Mouse (Mus musculus): ENCODE data around the gene Rhobtb1. TPM values are rescaled to one million over a fixed set of nuclear protein-coding genes. Genes with fewer than 3 reads are reported as not detected.

Rhobtb1 gene
- total and polyA plus RNA-seq, 2 experiments from 2014 or later: 9.1 to 13.3 TPM

DNA sequence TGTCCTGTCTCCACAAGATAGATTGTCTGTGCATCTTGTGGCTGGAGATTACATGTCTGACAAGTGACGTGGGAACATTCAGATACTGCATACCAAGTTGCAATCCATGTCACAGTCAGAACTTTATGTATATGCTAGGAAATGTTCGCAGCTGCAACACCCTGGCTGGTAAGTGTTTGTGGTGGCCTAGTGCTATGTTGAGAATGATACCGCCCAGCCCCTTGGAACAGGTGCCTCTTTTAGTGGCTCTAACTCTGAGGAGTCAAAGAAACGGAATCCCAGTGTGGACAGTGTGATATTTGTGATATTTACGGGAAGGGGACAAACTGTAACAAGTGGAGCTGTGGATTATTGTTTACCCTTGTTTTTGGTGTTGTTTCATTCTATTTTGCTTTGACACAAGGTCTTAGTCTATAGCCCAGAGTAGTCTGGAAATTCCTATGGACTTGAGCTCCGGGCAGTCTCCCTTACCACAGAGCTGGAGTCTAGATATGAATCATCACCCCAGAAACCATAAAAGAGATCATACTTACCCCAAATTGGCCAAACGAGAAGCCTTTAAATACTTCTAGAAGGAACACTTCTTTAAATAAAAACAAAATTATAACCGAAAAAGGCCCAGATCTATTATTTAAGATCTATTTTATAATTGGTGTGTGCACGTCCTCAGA lies 36.7 kb downstream of the Rhobtb1 start:
- 89% methylated on average over 9 of the region's 9 CpGs for WGBS
- DNase-seq (ENCODE audit: low spot score): no peak
- no peak for ATAC-seq

DNA sequence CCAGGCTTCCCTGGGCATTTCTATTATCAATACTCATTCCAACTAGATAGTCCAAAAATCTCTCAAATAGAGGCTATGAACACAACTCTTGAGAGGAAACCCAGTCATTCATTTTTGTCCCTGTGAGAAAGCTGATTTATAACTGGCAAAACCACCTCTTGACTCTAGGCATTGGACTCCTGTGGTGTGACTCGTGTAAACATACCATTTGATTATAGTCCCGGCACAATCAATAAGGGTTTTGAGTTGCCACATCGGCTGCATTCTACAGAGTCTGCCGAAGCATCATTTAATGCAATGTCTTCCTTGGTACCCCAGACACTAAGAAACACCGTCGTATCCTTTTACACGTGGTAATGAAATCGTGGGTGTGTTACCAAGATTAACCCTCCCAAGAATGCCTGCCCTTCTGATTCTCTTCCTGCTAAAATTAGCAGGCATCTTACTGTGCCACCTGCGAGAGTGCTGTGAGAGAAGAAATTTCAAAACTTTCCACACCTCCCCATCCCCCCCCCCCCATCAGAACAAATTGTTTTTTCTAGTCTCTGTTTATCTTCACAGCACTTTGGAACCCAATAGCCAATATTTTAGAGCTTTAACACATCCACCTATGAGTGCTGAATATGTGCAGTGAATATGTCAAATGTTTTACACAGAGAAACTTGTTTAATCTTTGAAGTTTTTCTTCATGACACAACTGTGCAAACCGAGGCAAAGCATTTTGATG lies 39.4 kb downstream of the Rhobtb1 start:
- no peak for DNase-seq (ENCODE audit: low spot score)
- no peaks in the 10 kb centered on the region for H3K9me3 ChIP-seq (ENCODE audit: low read length)
- H3K36me3 ChIP-seq (ENCODE audit: insufficient read depth, low read length): no peaks in the 10 kb centered on the region
- WGBS: 78% methylated on average over 10 of the region's 10 CpGs
- no peak for ATAC-seq
- H3K27ac ChIP-seq: no peak overlapping the region
- H3K9ac ChIP-seq (replicated peaks; ENCODE audit: low read length): no peak overlapping the region
- no peaks in the 10 kb centered on the region for H3K4me1 ChIP-seq (ENCODE audit: insufficient read depth, low read length)
- TF ChIP-seq CTCF (IDR thresholded peaks at IDR 0.05; ENCODE audit: low read depth): no peak
- H3K4me3 ChIP-seq (ENCODE audit: low read length): no peak overlapping the region
- no peak overlapping the region for H3K4me2 ChIP-seq (ENCODE audit: low read depth, low read length)
- H3K27me3 ChIP-seq (ENCODE audit: insufficient read depth, low read length): no peaks in the 10 kb centered on the region

More for the DNA sequence above, 36.7 kb downstream of the Rhobtb1 start:
- Histone ChIP-seq H3K27ac (no peak overlapping the region), H3K4me1 (ENCODE audit: insufficient read depth, low read length) (no peaks in the 10 kb centered on the region), H3K9ac (replicated peaks; ENCODE audit: low read length) (no peak overlapping the region), H3K36me3 (ENCODE audit: insufficient read depth, low read length) (no peaks in the 10 kb centered on the region), H3K27me3 (ENCODE audit: insufficient read depth, low read length) (no peaks in the 10 kb centered on the region), H3K4me3 (ENCODE audit: low read length) (no peak overlapping the region), H3K9me3 (ENCODE audit: low read length) (no peaks in the 10 kb centered on the region), H3K4me2 (ENCODE audit: low read depth, low read length) (no peak overlapping the region)
- no peak for TF ChIP-seq CTCF (IDR thresholded peaks at IDR 0.05; ENCODE audit: low read depth)

GRCm38 (mm10) chr10:69192266-69192665 lies 41.0 kb downstream of the Rhobtb1 start:
- ATAC-seq: no peak
- DNase-seq (ENCODE audit: low spot score): no peak

DNA sequence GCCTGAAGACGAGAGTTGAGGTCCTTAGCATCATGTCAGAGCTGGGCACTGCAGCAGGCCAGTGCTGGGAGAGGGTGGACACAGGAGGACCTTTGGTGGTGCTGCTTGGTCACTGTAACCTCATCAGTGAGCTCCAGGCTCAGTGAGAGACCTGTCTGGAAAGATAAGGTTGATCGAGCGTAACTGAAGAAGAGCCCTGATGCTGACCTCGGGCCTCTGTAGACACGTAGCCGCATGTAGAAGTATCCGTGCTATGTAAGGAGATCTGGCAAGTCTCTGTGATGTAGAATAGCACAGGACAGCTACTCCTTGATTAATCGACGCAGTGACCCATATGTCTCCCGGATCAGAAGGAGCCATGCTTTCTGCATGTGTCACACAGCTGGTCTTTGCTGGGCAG lies 42.5 kb downstream of the Rhobtb1 start:
- H3K27me3 ChIP-seq (ENCODE audit: insufficient read depth, low read length): no peaks in the 10 kb centered on the region
- ATAC-seq: no peak
- 94% methylated on average over 10 of the region's 10 CpGs for WGBS
- H3K4me3 ChIP-seq (ENCODE audit: low read length): no peak overlapping the region
- no peak overlapping the region for H3K4me2 ChIP-seq (ENCODE audit: low read depth, low read length)
- no peak for DNase-seq (ENCODE audit: low spot score)
- H3K9ac ChIP-seq (replicated peaks; ENCODE audit: low read length): no peak overlapping the region
- no peaks in the 10 kb centered on the region for H3K9me3 ChIP-seq (ENCODE audit: low read length)
- H3K4me1 ChIP-seq (ENCODE audit: insufficient read depth, low read length): no peaks in the 10 kb centered on the region
- H3K27ac ChIP-seq: no peak overlapping the region
- TF ChIP-seq CTCF (IDR thresholded peaks at IDR 0.05; ENCODE audit: low read depth): no peak
- no peaks in the 10 kb centered on the region for H3K36me3 ChIP-seq (ENCODE audit: insufficient read depth, low read length)

More at GRCm38 (mm10) chr10:69192266-69192665, 41.0 kb downstream of the Rhobtb1 start:
- H3K27me3 ChIP-seq (ENCODE audit: insufficient read depth, low read length): no peaks in the 10 kb centered on the region
- no peak overlapping the region for H3K4me2 ChIP-seq (ENCODE audit: low read depth, low read length)
- TF ChIP-seq CTCF (IDR thresholded peaks at IDR 0.05; ENCODE audit: low read depth): no peak
- H3K36me3 ChIP-seq (ENCODE audit: insufficient read depth, low read length): no peaks in the 10 kb centered on the region
- no peak overlapping the region for H3K4me3 ChIP-seq (ENCODE audit: low read length)
- no peaks in the 10 kb centered on the region for H3K9me3 ChIP-seq (ENCODE audit: low read length)
- H3K4me1 ChIP-seq (ENCODE audit: insufficient read depth, low read length): no peaks in the 10 kb centered on the region
- 59% methylated on average over 5 of the region's 5 CpGs for WGBS
- no peak overlapping the region for H3K27ac ChIP-seq
- no peak overlapping the region for H3K9ac ChIP-seq (replicated peaks; ENCODE audit: low read length)

- Histone ChIP-seq H3K4me3 (ENCODE audit: low read length) (no peak overlapping the region), H3K36me3 (ENCODE audit: insufficient read depth, low read length) (no peaks in the 10 kb centered on the region), H3K9me3 (ENCODE audit: low read length) (no peaks in the 10 kb centered on the region), H3K27me3 (ENCODE audit: insufficient read depth, low read length) (no peaks in the 10 kb centered on the region), H3K4me1 (ENCODE audit: insufficient read depth, low read length) (no peaks in the 10 kb centered on the region), H3K9ac (replicated peaks; ENCODE audit: low read length) (no peak overlapping the region), H3K27ac (no peak overlapping the region), H3K4me2 (ENCODE audit: low read depth, low read length) (no peak overlapping the region)
- no peak for ATAC-seq
- TF ChIP-seq CTCF (IDR thresholded peaks at IDR 0.05; ENCODE audit: low read depth): no peak
- no peak for DNase-seq (ENCODE audit: low spot score)
- 28% methylated on average over 8 of the region's 8 CpGs for WGBS
Measured at GRCm38 (mm10) chr10:69204677-69205400, 53.6 kb downstream of the Rhobtb1 start.

- Histone ChIP-seq H3K27me3 (ENCODE audit: insufficient read depth, low read length) (no peaks in the 10 kb centered on the region), H3K36me3 (ENCODE audit: insufficient read depth, low read length) (no peaks in the 10 kb centered on the region), H3K9me3 (ENCODE audit: low read length) (no peaks in the 10 kb centered on the region), H3K4me1 (ENCODE audit: insufficient read depth, low read length) (no peaks in the 10 kb centered on the region), H3K4me2 (ENCODE audit: low read depth, low read length) (no peak overlapping the region), H3K9ac (replicated peaks; ENCODE audit: low read length) (no peak overlapping the region), H3K4me3 (ENCODE audit: low read length) (no peak overlapping the region), H3K27ac (no peak overlapping the region)
- WGBS: 88% methylated on average over 6 of the region's 6 CpGs
- no peak for TF ChIP-seq CTCF (IDR thresholded peaks at IDR 0.05; ENCODE audit: low read depth)
- no peak for ATAC-seq
- DNase-seq (ENCODE audit: low spot score): no peak
Measured at GRCm38 (mm10) chr10:69206081-69206480, 54.8 kb downstream of the Rhobtb1 start.

Data from hindbrain, postnatal 0 days (tissue).